Mouse (Mus musculus) bone marrow, adult 2 months (tissue): ENCODE measurements around the gene Smyd3. TPM values are rescaled to one million over a fixed set of nuclear protein-coding genes. Genes with fewer than 3 reads are reported as not detected.

Experiments
- H3K27ac ChIP-seq: fragments of 200-500 bp; 2 replicates; pipeline ENCODE4 v1.5.1; 2012; ENCODE audit warnings: low read depth, mild to moderate bottlenecking, control low read depth, inconsistent platforms, low read length; ENCODE audit not compliant: control insufficient read depth, poor library complexity, insufficient read depth
- H3K4me1 ChIP-seq: fragments of 200-500 bp; 2 replicates; pipeline ENCODE4 v1.6.1; 2011; ENCODE audit warnings: low read length; ENCODE audit not compliant: control insufficient read depth, insufficient read depth
- H3K4me3 ChIP-seq: fragments of 200-500 bp; replicated peaks from 2 replicates; pipeline ENCODE3; 2011; ENCODE audit warnings: mild to moderate bottlenecking, low read depth, low read length, control low read depth; ENCODE audit not compliant: control insufficient read depth
- CTCF ChIP-seq: fragments of 200-500 bp; IDR thresholded peaks from 2 replicates; pipeline ENCODE4 v1.5.1; 2011; ENCODE audit warnings: low read length, control low read depth; ENCODE audit not compliant: control insufficient read depth, insufficient read depth
- POLR2A ChIP-seq: fragments of 200-500 bp; IDR thresholded peaks from 2 replicates; pipeline ENCODE4 v1.6.1; 2011; ENCODE audit warnings: low read depth, mild to moderate bottlenecking, control low read depth, low read length, borderline replicate concordance; ENCODE audit not compliant: control insufficient read depth
- WGBS: fragments of 180-500 bp; shearing (Covaris S2); methylation state at CpG from one replicate; pipeline ENCODE4 v1.1.7; 2018; 5-methylcytosine and 5-hydroxymethylcytosine counted together
- polyA plus RNA-seq: library from polyadenylated mRNA; stranded (reverse); fragments of >200 nt; gene quantifications from 2 replicates; pipeline ENCODE4 v1.2.4, GENCODE M21; 2011; ENCODE audit warnings: low replicate concordance; ENCODE audit not compliant: missing spikeins, insufficient read depth, insufficient read length

Gene Smyd3
- polyA plus RNA-seq, 1 experiment = 20.8 TPM

DNA sequence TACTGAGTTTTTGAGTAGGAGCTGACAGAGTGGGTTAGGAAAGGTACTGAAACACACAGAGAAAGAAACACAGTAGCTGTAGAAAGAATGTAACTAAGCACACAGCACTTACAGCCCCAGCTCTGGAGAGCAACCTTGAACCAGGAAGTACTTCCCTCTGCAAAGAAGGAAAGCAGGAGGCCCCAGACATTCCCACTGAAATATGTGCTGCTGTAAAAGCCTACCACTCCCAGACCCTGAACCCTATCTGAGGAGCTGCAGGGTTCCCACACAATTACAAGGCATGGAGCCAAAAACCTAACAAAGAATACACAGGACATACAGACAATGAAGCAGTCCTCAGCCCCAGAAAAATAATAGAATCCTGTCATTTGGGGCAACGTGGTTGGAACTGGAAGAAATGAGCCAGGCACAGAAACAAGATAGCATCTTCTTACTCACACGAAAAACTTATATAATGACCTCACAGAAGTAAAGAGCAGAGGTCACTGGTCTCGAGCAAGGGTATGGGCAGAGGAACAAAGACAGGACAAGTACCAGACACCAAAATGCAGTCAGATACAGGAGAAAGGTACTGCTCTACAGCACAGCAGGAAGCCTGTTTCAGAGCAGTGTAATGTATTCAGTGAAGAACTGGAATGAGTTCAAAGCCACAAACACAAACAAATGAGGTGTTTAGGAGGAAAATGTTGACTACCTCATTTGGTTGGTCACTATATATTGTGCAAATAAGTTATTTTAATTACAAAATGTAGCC, 31.9 kb downstream of the Smyd3 start:
- no peak overlapping the region for H3K4me3 ChIP-seq
- TF ChIP-seq CTCF (no peak), POLR2A (no peak)
- no peak overlapping the region for H3K27ac ChIP-seq
- H3K4me1 ChIP-seq = no peaks in the 10 kb centered on the region
- WGBS = 48% methylated on average over 3 of the region's 3 CpGs

DNA sequence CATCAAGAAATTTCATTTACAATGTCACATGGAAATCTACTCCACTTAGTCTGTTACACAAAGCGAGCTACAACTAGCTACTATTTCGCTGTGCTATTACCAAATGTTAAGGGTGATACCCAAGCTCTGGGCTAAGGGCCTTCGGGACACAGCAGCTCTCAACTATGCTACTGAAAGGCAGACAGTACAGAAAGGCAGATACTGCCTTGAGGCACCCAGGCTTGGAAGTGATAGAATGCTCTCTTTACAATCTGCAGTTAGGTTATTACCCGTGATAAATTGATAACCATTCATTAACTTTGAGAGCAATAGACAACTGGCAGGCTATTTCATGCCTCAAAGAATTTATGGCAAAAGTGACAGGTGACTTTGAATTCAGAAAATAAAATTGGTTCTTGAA, 37.0 kb downstream of the Smyd3 start:
- WGBS = 86% methylated on average over 4 of the region's 4 CpGs
- Histone ChIP-seq H3K4me3 (no peak overlapping the region), H3K27ac (no peak overlapping the region), H3K4me1 (no peaks in the 10 kb centered on the region)
- no peak for TF ChIP-seq CTCF
- TF ChIP-seq POLR2A = no peak

DNA sequence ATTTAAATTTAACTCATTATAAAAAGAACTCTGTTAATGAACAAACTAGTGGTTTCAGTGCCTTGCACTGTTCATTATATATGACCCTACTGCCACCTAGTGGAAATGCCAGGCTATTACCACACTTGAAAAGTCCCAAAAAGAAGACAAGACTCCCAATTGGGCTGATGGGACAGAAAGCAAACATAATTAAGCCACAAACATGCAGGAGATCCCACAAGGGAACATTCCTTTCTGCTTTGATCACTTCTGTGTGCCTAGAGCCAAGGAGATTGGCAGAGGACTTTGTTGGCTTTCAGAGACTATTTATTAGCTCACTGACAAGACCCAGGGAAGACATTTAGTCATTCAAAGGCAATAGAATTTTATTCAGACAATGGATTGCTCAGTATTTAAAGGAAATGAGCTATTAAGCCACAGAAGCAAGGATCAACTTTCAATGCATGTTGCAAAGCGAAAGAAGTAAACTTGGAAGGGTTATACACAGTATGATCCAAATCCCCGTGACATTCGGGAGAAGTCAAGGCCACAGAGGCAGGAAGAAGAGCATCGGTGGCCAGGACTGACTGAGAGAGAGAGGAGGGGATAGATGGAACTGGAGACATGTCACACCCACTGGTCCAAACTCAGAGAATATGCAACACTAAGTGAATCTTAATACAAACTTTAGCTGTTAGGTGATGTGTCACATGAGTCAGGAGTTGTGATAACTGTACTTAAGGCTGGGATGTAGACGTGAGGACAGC, 40.5 kb downstream of the Smyd3 start:
- H3K27ac ChIP-seq = no peak overlapping the region
- no peaks in the 10 kb centered on the region for H3K4me1 ChIP-seq
- no peak for TF ChIP-seq POLR2A
- no peak for TF ChIP-seq CTCF
- WGBS = 83% methylated on average over 5 of the region's 5 CpGs
- H3K4me3 ChIP-seq = no peak overlapping the region

DNA sequence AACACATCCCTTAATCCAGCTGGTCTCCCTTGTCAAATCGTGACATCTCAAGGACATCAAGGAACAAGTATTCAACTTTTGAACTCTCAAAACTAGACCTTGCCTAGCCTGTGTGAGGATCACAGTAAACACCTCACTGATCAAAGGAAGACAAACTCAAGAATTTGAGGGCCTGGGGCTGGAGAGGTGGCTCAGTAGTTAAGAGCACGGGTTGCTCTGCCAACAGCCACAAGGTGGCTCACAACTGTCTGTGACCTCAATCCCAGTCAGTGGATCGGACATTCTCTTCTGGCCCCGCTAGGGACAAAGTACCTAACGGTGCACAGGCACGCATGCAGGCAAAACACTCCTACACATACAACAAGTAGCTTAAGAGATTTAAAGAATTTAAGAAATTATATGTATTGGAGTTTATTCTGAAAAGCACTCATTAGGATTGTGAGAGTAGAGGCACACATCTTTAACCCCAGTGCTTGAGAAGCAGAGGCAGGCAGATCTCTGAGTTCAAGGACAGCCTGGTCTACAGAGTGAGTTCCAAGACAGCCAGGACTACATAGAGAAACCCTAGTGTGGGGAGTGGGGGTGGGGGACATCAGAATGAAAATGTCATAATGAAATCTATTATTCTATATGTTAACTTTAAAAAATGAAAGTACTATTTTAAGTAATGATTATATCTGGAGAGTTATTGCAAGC, 41.2 kb downstream of the Smyd3 start:
- TF ChIP-seq CTCF (no peak), POLR2A (no peak)

DNA sequence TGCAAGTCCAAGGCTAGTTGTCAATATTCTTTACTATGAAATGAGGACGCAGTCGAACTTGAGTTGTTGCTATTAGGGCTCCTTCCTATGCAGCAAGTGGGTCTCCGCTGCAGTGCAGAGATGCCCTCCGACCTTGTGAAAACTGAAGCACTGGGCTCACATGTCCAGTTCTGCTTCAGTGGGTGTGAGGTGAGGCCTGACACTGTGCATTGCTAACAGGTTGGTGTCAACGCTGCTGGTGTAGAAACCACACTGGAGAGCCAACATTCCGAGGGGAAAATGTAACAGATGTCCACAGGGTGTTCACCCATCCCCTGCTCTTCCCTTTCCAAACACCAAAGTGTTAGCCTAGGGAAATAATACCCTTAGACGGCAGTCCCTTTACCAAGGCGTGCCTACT, 43.1 kb downstream of the Smyd3 start:
- Histone ChIP-seq H3K4me1 (no peaks in the 10 kb centered on the region), H3K4me3 (no peak overlapping the region), H3K27ac (no peak overlapping the region)
- 89% methylated on average over 8 of the region's 8 CpGs for WGBS
- TF ChIP-seq POLR2A (no peak), CTCF (no peak)

More for the DNA sequence above, 41.2 kb downstream of the Smyd3 start:
- WGBS = 78% methylated on average over 6 of the region's 6 CpGs
- Histone ChIP-seq H3K4me3 (no peak overlapping the region), H3K27ac (no peak overlapping the region), H3K4me1 (no peaks in the 10 kb centered on the region)

DNA sequence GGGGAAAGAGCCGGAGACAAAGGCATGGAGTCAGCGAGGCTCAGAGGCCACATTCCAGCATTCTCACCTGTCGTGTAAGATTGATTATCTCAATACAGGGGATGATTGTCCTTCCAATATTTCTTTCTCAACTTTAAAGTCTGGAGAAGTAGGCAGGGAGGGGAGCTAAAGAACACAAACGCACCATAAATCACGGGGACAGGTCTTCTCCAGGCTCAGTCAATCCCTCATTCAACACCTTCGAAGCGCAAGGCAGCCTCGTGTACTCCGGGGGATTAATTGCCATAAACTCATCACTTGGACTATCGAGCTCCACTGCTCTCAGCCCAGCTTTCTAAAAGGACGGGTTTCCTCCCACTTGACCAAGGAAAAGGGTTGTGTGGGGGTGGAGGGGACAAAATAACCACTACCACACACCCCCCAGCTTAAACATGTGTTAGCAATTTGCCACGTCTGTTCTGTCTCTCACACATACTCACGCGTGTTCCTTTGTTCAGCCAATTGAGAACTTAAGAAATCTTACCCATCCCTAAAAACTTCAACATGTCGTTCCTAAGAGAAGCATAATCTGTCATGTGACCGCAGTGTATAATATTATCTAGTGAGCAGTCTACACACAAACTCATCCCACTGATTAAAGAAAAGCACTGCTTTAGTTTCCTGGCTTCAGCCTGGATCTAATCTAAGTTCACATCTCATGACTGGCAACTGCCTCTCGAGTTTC, 43.8 kb downstream of the Smyd3 start:
- H3K27ac ChIP-seq = no peak overlapping the region
- 90% methylated on average over 17 of the region's 17 CpGs for WGBS
- TF ChIP-seq CTCF = no peak
- no peak for TF ChIP-seq POLR2A
- no peak overlapping the region for H3K4me3 ChIP-seq
- no peaks in the 10 kb centered on the region for H3K4me1 ChIP-seq

DNA sequence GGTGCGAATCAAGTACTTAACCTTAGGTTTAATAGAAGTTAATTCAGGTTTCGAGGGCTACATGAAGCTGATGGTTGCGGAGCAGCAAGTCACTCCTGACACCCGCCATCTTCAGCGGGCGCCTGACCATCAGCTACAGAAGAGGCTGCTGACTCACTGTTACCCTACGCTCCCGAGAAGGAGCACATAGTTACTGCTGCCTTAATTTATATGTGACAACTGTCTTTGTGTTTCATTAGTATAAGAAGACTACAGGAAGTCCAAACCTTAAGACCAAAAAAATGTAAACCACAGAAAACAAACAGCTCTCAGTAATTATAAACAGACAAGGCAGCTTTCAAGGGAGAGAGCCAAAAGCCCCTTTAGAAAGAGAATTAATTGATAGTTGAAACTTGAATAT, 49.9 kb downstream of the Smyd3 start:
- Histone ChIP-seq H3K27ac (no peak overlapping the region), H3K4me1 (no peaks in the 10 kb centered on the region), H3K4me3 (no peak overlapping the region)
- 90% methylated on average over 8 of the region's 8 CpGs for WGBS
- no peak for TF ChIP-seq POLR2A
- TF ChIP-seq CTCF = no peak
